Mouse (Mus musculus): ENCODE measurements around the gene Adcy4. TPM values are rescaled to one million over a fixed set of nuclear protein-coding genes. Genes with fewer than 3 reads are reported as not detected.
A peak's percentile ranks its signal among the peaks of the same experiment; 100 is the strongest.

The Adcy4 gene
- 29.3 and 33.3 TPM in 2 replicates for polyA plus RNA-seq (2015; fragmentation: Nextera tagmentation; extraction: Ambion mirVana)

- 10% methylated on average over 11 of the region's 13 CpGs for WGBS
- no peak for TF ChIP-seq EP300 (IDR thresholded peaks at IDR 0.05)
- Histone ChIP-seq H3K27ac (ENCODE audit: low read length) (peak within 1 kb of the TSS; percentile 84), H3K4me1 (ENCODE audit: insufficient read depth, low read depth, low read length) (peaks cover 7% of the 10 kb centered on the region; the same call in 1 of the 2 replicates), H3K27me3 (replicated peaks; ENCODE audit: insufficient read depth, low read length) (0 out of 2 replicates have a peak, but pooled peaks cover 16% of the 10 kb centered on the region), H3K9me3 (ENCODE audit: low read length) (no peaks in the 10 kb centered on the region), H3K4me3 (ENCODE audit: low read depth, low read length) (peak within 1 kb of the TSS; percentile 49), H3K4me2 (replicated peaks; ENCODE audit: low read depth, low read length) (peak within 1 kb of the TSS; percentile 70), H3K9ac (replicated peaks; ENCODE audit: low read depth) (peak within 1 kb of the TSS; percentile 27), H3K36me3 (ENCODE audit: insufficient read depth, low read length) (no peaks in the 10 kb centered on the region)
- DNase-seq (ENCODE audit: low spot score) (no peak), ATAC-seq (no peak)
Measured at GRCm38 (mm10) chr14:55783958-55784235, at the start of gene Adcy4. TSS of gene Adcy4 (minus strand) at chr14:55784095.

- TF ChIP-seq EP300 (IDR thresholded peaks at IDR 0.05) (no peak), CTCF (IDR thresholded peaks at IDR 0.05) (no peak)
- WGBS = 83% methylated on average over 4 of the region's 4 CpGs
- no peaks in the 10 kb centered on the region for H3K4me1 ChIP-seq (ENCODE audit: insufficient read depth, low read depth, low read length)
- DNase-seq (ENCODE audit: low spot score) = no peak
- no peak overlapping the region for H3K27ac ChIP-seq (ENCODE audit: low read length)
- no peaks in the 10 kb centered on the region for H3K36me3 ChIP-seq (ENCODE audit: insufficient read depth, low read length)
- H3K27me3 ChIP-seq (replicated peaks; ENCODE audit: insufficient read depth, low read length) = no peaks in the 10 kb centered on the region
- no peak overlapping the region for H3K4me2 ChIP-seq (replicated peaks; ENCODE audit: low read depth, low read length)
- H3K9me3 ChIP-seq (ENCODE audit: low read length) = no peaks in the 10 kb centered on the region
- no peak overlapping the region for H3K9ac ChIP-seq (replicated peaks; ENCODE audit: low read depth)
- ATAC-seq = no peak
- H3K4me3 ChIP-seq (ENCODE audit: low read depth, low read length) = no peak overlapping the region
Measured at GRCm38 (mm10) chr14:55833126-55833525, 49.2 kb upstream of the Adcy4 start.

DNA sequence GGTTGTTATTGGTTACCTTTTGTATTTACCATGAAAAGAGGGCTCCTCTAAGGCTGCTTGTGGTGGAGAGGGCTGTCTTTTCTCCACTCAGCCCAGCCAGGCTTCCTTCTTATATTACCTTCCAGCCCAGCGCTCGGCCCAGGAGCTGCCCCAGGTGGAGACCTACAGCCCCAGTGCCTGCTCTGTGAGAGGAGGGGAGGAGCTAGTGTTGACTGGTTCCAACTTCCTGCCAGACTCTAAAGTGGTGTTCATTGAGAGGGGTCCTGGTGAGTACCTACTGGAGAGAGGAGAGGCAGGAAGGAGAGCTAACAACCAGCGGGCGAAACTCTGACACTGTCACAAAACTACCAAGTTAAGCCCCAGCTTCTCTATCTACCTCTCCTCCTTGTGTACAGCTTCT, 46.4 kb upstream of the Adcy4 start:
- H3K27ac ChIP-seq (ENCODE audit: low read length) = no peak overlapping the region
- H3K27me3 ChIP-seq (replicated peaks; ENCODE audit: insufficient read depth, low read length) = no peaks in the 10 kb centered on the region
- DNase-seq (ENCODE audit: low spot score) (peak; percentile 65), ATAC-seq (peak; percentile 51; the same call in 1 of the 2 replicates)
- no peak for TF ChIP-seq EP300 (IDR thresholded peaks at IDR 0.05)
- TF ChIP-seq CTCF (IDR thresholded peaks at IDR 0.05) = no peak
- no peaks in the 10 kb centered on the region for H3K9me3 ChIP-seq (ENCODE audit: low read length)
- H3K36me3 ChIP-seq (ENCODE audit: insufficient read depth, low read length) = no peaks in the 10 kb centered on the region
- H3K4me2 ChIP-seq (replicated peaks; ENCODE audit: low read depth, low read length) = no peak overlapping the region
- H3K4me1 ChIP-seq (ENCODE audit: insufficient read depth, low read depth, low read length) = no peaks in the 10 kb centered on the region; the same call in 1 of the 2 replicates
- no peak overlapping the region for H3K4me3 ChIP-seq (ENCODE audit: low read depth, low read length)
- no peak overlapping the region for H3K9ac ChIP-seq (replicated peaks; ENCODE audit: low read depth)
- WGBS = 62% methylated on average over 4 of the region's 4 CpGs

DNA sequence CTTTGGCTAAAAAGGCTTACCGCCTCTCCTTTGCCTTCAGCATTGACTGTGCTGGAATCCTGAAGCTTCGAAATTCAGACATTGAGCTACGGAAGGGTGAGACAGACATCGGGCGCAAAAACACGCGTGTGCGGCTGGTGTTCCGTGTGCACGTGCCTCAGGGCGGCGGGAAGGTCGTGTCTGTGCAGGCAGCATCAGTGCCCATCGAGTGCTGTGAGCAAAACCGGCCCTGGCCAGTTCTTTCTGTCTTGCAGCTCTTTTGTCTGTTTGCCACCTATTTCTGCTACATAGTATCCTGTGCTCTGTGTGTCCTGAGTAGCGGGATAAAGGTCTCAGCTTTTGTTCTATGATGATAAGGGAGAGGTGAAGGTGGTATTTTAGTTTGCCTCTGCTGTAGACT, 46.0 kb upstream of the Adcy4 start:
- TF ChIP-seq EP300 (IDR thresholded peaks at IDR 0.05) = no peak
- no peak for TF ChIP-seq CTCF (IDR thresholded peaks at IDR 0.05)
- H3K27me3 ChIP-seq (replicated peaks; ENCODE audit: insufficient read depth, low read length) = no peaks in the 10 kb centered on the region
- no peak overlapping the region for H3K4me2 ChIP-seq (replicated peaks; ENCODE audit: low read depth, low read length)
- no peaks in the 10 kb centered on the region for H3K36me3 ChIP-seq (ENCODE audit: insufficient read depth, low read length)
- H3K4me3 ChIP-seq (ENCODE audit: low read depth, low read length) = no peak overlapping the region
- H3K9ac ChIP-seq (replicated peaks; ENCODE audit: low read depth) = no peak overlapping the region
- no peak for ATAC-seq
- H3K4me1 ChIP-seq (ENCODE audit: insufficient read depth, low read depth, low read length) = peaks cover 3% of the 10 kb centered on the region; the same call in 1 of the 2 replicates
- DNase-seq (ENCODE audit: low spot score) = no peak
- no peaks in the 10 kb centered on the region for H3K9me3 ChIP-seq (ENCODE audit: low read length)
- 88% methylated on average over 16 of the region's 16 CpGs for whole genome bisulfite sequencing
- H3K27ac ChIP-seq (ENCODE audit: low read length) = no peak overlapping the region

GRCm38 (mm10) chr14:55828716-55829263, 44.9 kb upstream of the Adcy4 start:
- Histone ChIP-seq H3K36me3 (ENCODE audit: insufficient read depth, low read length) (no peaks in the 10 kb centered on the region), H3K4me2 (replicated peaks; ENCODE audit: low read depth, low read length) (no peak overlapping the region), H3K9me3 (ENCODE audit: low read length) (no peaks in the 10 kb centered on the region), H3K4me3 (ENCODE audit: low read depth, low read length) (no peak overlapping the region), H3K27me3 (replicated peaks; ENCODE audit: insufficient read depth, low read length) (no peaks in the 10 kb centered on the region), H3K9ac (replicated peaks; ENCODE audit: low read depth) (no peak overlapping the region), H3K4me1 (ENCODE audit: insufficient read depth, low read depth, low read length) (peaks cover 3% of the 10 kb centered on the region; the same call in 1 of the 2 replicates), H3K27ac (ENCODE audit: low read length) (no peak overlapping the region)
- TF ChIP-seq EP300 (IDR thresholded peaks at IDR 0.05) = no peak
- TF ChIP-seq CTCF (IDR thresholded peaks at IDR 0.05) = no peak
- ATAC-seq = no peak
- WGBS = 51% methylated on average over 3 of the region's 3 CpGs
- no peak for DNase-seq (ENCODE audit: low spot score)

DNA sequence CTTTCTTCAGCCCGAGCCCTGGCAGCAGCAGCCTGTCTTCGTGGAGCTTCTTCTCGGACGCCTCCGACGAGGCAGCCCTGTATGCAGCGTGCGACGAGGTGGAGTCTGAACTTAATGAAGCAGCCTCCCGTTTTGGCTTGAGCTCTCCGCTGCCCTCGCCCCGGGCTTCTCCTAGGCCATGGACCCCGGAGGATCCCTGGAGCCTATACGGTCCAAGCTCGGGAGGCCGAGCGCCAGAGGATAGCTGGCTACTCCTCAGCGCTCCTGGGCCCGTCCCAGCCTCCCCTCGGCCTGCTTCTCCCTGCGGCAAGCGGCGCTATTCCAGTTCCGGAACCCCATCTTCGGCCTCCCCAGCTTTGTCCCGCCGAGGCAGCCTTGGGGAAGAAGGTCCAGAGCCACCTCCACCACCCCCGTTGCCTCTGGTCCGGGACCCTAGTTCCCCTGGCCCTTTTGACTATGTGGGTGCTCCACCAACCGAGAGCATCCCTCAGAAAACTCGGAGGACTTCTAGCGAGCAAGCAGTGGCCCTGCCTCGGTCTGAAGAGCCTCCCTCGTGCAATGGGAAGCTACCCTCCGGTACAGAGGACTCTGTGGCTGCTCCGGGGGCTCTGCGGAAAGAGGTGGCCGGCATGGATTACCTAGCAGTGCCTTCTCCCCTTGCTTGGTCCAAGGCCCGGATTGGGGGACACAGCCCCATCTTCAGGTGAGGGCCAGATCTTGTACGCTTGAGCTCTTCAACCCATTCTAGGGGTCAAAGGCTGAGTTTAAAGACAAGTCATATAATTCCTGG, 42.9 kb upstream of the Adcy4 start:
- TF ChIP-seq CTCF (IDR thresholded peaks at IDR 0.05) (no peak), EP300 (IDR thresholded peaks at IDR 0.05) (no peak)
- ATAC-seq (no peak), DNase-seq (ENCODE audit: low spot score) (no peak)
- WGBS = 30% methylated on average over 41 of the region's 41 CpGs
- Histone ChIP-seq H3K9me3 (ENCODE audit: low read length) (no peaks in the 10 kb centered on the region), H3K4me1 (ENCODE audit: insufficient read depth, low read depth, low read length) (peaks cover 3% of the 10 kb centered on the region; the same call in 1 of the 2 replicates), H3K27ac (ENCODE audit: low read length) (no peak overlapping the region; the same call in 1 of the 2 replicates), H3K36me3 (ENCODE audit: insufficient read depth, low read length) (no peaks in the 10 kb centered on the region), H3K9ac (replicated peaks; ENCODE audit: low read depth) (no peak overlapping the region), H3K4me2 (replicated peaks; ENCODE audit: low read depth, low read length) (peak overlapping the region; percentile 91), H3K27me3 (replicated peaks; ENCODE audit: insufficient read depth, low read length) (no peaks in the 10 kb centered on the region), H3K4me3 (ENCODE audit: low read depth, low read length) (peak overlapping the region; percentile 57; the same call in 1 of the 2 replicates)

Measured in lung, postnatal 0 days (tissue).